ENCODE assay signal across 26 mouse cellular contexts in the genomic region with DNA sequence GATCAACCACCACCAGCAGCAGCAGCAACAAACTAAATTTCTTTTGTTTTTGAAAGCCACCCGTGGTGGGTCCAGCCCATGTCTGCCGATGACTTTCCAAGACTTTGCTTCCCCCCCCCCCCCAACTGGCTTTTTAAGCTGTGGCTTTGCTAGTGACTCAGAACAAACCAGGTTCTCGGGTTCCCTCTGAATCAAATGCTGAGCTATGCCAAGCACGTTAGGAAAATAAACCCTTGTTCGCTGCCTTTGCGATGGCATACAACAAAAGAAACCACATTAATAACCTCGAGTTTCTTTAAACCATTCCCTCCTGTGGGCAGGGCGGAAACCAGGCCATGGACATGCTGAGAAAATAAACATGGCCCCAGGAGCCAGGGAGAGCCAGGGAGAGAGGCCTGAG. TPM values are rescaled to one million over a fixed set of nuclear protein-coding genes. Genes with fewer than 3 reads are reported as not detected.
A peak's percentile ranks its signal among the peaks of the same experiment; 100 is the strongest.
DNase-seq lines count a peak whose midpoint lies in the region; ATAC-seq and TF ChIP-seq lines count a peak whose summit lies in the region.
"Had no signal": no experiment of that assay in that cellular context is flagged by ENCODE, and none has a peak within 500 bp of the region (broad histone marks: within the 10 kb centered on the region; RNA-seq: fewer than 3 reads in every experiment).

No protein-coding gene starts in this region.

- TF ChIP-seq POLR2A in embryonic fibroblast, embryonic 13.5 days (IDR thresholded peaks at IDR 0.05; ENCODE audit: low read depth, low read length): no peak; the same call in 1 of the 2 replicates

- 55% methylated on average over 8 of the region's 8 CpGs for WGBS in embryonic facial prominence, embryonic 10.5 days
- 42% methylated on average over 8 of the region's 8 CpGs for WGBS in limb, embryonic 15.5 days

- peaks cover 70% of the 10 kb centered on the region for H3K79me2 ChIP-seq in C2C12 (ENCODE audit: control insufficient read depth, insufficient read depth)

- no peak for DNase-seq in embryonic facial prominence, embryonic 10.5 days (ENCODE audit: low spot score)
- no peak for DNase-seq in frontal cortex, postnatal 25 days (ENCODE audit: low spot score in 2 of 2)
- no peak for DNase-seq in lung, adult 18-20 months
- no peak for DNase-seq in B cell, adult 2 months
- DNase-seq: adrenal gland, adult 8-10 months; cerebellum, adult 18-20 months; cerebellum, postnatal 25 days; heart, postnatal 10 days; kidney, adult 11 months; liver; lung, postnatal 4 days; retina, postnatal 1 day; right cerebral cortex, postnatal 25 days; thymus, postnatal 25 days had no signal

- H3K27ac ChIP-seq in embryonic facial prominence, embryonic 10.5 days (replicated peaks): peak overlapping the region; percentile 57; the same call in 1 of the 2 replicates
- H3K27ac ChIP-seq in embryonic fibroblast, embryonic 13.5 days (ENCODE audit: insufficient read depth, low read length): peak overlapping the region; percentile 91
- H3K27ac ChIP-seq in limb, embryonic 15.5 days: no peak overlapping the region
- H3K27ac ChIP-seq: forebrain, embryonic 13.5 days; hindbrain, embryonic 12.5 days; kidney, postnatal 0 days; layer of hippocampus, adult 2 months; liver, embryonic 15.5 days; midbrain, embryonic 15.5 days; neural tube, embryonic 13.5 days had no signal

- no peak for TF ChIP-seq CTCF in C2C12 (IDR thresholded peaks at IDR 0.05; ENCODE audit: control insufficient read depth, insufficient read depth, insufficient read length)
- TF ChIP-seq CTCF in embryonic fibroblast, embryonic 13.5 days (IDR thresholded peaks at IDR 0.05; ENCODE audit: borderline replicate concordance, insufficient read depth, low read length): no peak

- H3K36me3 ChIP-seq in C2C12 (ENCODE audit: control insufficient read depth, insufficient read depth): peaks cover 26% of the 10 kb centered on the region
- H3K36me3 ChIP-seq in embryonic facial prominence, embryonic 10.5 days (replicated peaks): peaks cover 19% of the 10 kb centered on the region
- H3K36me3 ChIP-seq in limb, embryonic 15.5 days: no peaks in the 10 kb centered on the region
- H3K36me3 ChIP-seq: hindbrain, embryonic 12.5 days; liver, embryonic 15.5 days; midbrain, embryonic 15.5 days; neural tube, embryonic 13.5 days had no signal

- H3K4me1 ChIP-seq in embryonic facial prominence, embryonic 10.5 days: peaks cover 88% of the 10 kb centered on the region
- H3K4me1 ChIP-seq in embryonic fibroblast, embryonic 13.5 days (ENCODE audit: control insufficient read depth, insufficient read depth, low read length): peaks cover 11% of the 10 kb centered on the region
- H3K4me1 ChIP-seq in limb, embryonic 15.5 days: peaks cover 69% of the 10 kb centered on the region
- H3K4me1 ChIP-seq: liver, embryonic 15.5 days had no signal

- H3K79me3 ChIP-seq in C2C12 (ENCODE audit: low read depth): peaks cover 42% of the 10 kb centered on the region

- H3K9me3 ChIP-seq in embryonic facial prominence, embryonic 10.5 days: no peaks in the 10 kb centered on the region
- no peaks in the 10 kb centered on the region for H3K9me3 ChIP-seq in limb, embryonic 15.5 days
- H3K9me3 ChIP-seq: forebrain, embryonic 13.5 days; hindbrain, embryonic 12.5 days; liver, embryonic 15.5 days; midbrain, embryonic 15.5 days; neural tube, embryonic 13.5 days had no signal

- no peak overlapping the region for H3K4me3 ChIP-seq in C2C12 (ENCODE audit: insufficient read depth, poor library complexity, severe bottlenecking)
- peak overlapping the region; percentile 88 for H3K4me3 ChIP-seq in embryonic facial prominence, embryonic 10.5 days
- no peak overlapping the region for H3K4me3 ChIP-seq in embryonic fibroblast, embryonic 13.5 days (ENCODE audit: insufficient read depth, low read length)
- H3K4me3 ChIP-seq in limb, embryonic 15.5 days: no peak overlapping the region; the same call in 1 of the 2 replicates
- H3K4me3 ChIP-seq: erythroblast, embryonic 14.5 days; forebrain, embryonic 13.5 days; hindbrain, embryonic 12.5 days; layer of hippocampus, adult 2 months; liver, embryonic 15.5 days; midbrain, embryonic 15.5 days; neural tube, embryonic 13.5 days had no signal

- peak overlapping the region; percentile 76; the same call in 1 of the 2 replicates for H3K4me2 ChIP-seq in limb, embryonic 15.5 days
- H3K4me2 ChIP-seq: forebrain, embryonic 13.5 days; hindbrain, embryonic 12.5 days; liver, embryonic 15.5 days; midbrain, embryonic 15.5 days; neural tube, embryonic 13.5 days had no signal

- no peak overlapping the region for H3K9ac ChIP-seq in limb, embryonic 15.5 days
- H3K9ac ChIP-seq: forebrain, embryonic 13.5 days; hindbrain, embryonic 12.5 days; liver, embryonic 15.5 days; midbrain, embryonic 15.5 days; neural tube, embryonic 13.5 days had no signal

- no peaks in the 10 kb centered on the region for H3K27me3 ChIP-seq in C2C12 (ENCODE audit: control insufficient read depth, insufficient read depth, insufficient read length)
- peaks cover 31% of the 10 kb centered on the region for H3K27me3 ChIP-seq in embryonic facial prominence, embryonic 10.5 days (replicated peaks; ENCODE audit: low read depth, poor library complexity, severe bottlenecking)
- no peaks in the 10 kb centered on the region for H3K27me3 ChIP-seq in limb, embryonic 15.5 days

- ATAC-seq in limb, embryonic 15.5 days (ENCODE audit: insufficient number of reproducible peaks, low FRiP score, low TSS enrichment, low read depth): no peak
- ATAC-seq: CD4-positive, CD25-positive, alpha-beta regulatory T cell, adult 4 months; forebrain, embryonic 13.5 days; midbrain, embryonic 15.5 days had no signal

- no peak overlapping the region for H3ac ChIP-seq in C2C12 (ENCODE audit: control insufficient read depth, insufficient read length, low read depth)

TF ChIP-seq in C2C12, 6 proteins besides CTCF, POLR2A, EP300 and RAD21:
- TF ChIP-seq USF1 (IDR thresholded peaks at IDR 0.05; ENCODE audit: low read depth) (no peak), MYOG (IDR thresholded peaks at IDR 0.05; ENCODE audit: control insufficient read depth, extremely low read depth, insufficient read length) (no peak), MYOD1 (IDR thresholded peaks at IDR 0.05; ENCODE audit: control insufficient read depth, insufficient read length, low read depth) (no peak), CEBPB (IDR thresholded peaks at IDR 0.05; ENCODE audit: low read depth) (no peak), MAX (IDR thresholded peaks at IDR 0.05) (peak; percentile 86), FOSL1 (IDR thresholded peaks at IDR 0.05; ENCODE audit: insufficient read depth, low read length, poor library complexity, severe bottlenecking) (peak; percentile 73)

RNA-seq across cellular contexts. Expression of a gene that starts 13.4 kb away (rescaled TPM):
- 191 TPM for polyA plus RNA-seq in C2C12 (2012; fragmentation: generic; extraction: Trizol)
- 87.6 and 94.6 TPM in 2 replicates for polyA plus RNA-seq in embryonic facial prominence, embryonic 10.5 days (2016; fragmentation: Nextera tagmentation; extraction: Ambion mirVana)
- polyA plus RNA-seq in embryonic fibroblast, embryonic 13.5 days (2011; ENCODE audit: insufficient read length, low read depth, missing spikeins): 130 and 154 TPM in 2 replicates
- polyA plus RNA-seq in limb, embryonic 15.5 days (2015; fragmentation: Nextera tagmentation; extraction: Ambion mirVana): 47.6 and 65.0 TPM in 2 replicates
- polyA plus RNA-seq: CD4-positive, CD25-positive, alpha-beta regulatory T cell, adult 4 months; erythroblast, embryonic 14.5 days; liver, embryonic 15.5 days had no signal

RNA-seq across cellular contexts. Expression of a gene that starts 18.1 kb away (rescaled TPM):
- polyA plus RNA-seq in C2C12 (2012; fragmentation: generic; extraction: Trizol): 69.2 TPM
- 53.9 and 56.0 TPM in 2 replicates for polyA plus RNA-seq in embryonic facial prominence, embryonic 10.5 days (2016; fragmentation: Nextera tagmentation; extraction: Ambion mirVana)
- polyA plus RNA-seq in embryonic fibroblast, embryonic 13.5 days (2011; ENCODE audit: insufficient read length, low read depth, missing spikeins): 20.2 and 26.0 TPM in 2 replicates
- 32.8 and 34.4 TPM in 2 replicates for polyA plus RNA-seq in limb, embryonic 15.5 days (2015; fragmentation: Nextera tagmentation; extraction: Ambion mirVana)

RNA-seq across cellular contexts. Expression of a gene that starts 40.6 kb away (rescaled TPM):
- polyA plus RNA-seq in C2C12 (2012; fragmentation: generic; extraction: Trizol): 64.7 TPM
- 134 and 135 TPM in 2 replicates for polyA plus RNA-seq in embryonic facial prominence, embryonic 10.5 days (2016; fragmentation: Nextera tagmentation; extraction: Ambion mirVana)
- 25.6 and 30.3 TPM in 2 replicates for polyA plus RNA-seq in embryonic fibroblast, embryonic 13.5 days (2011; ENCODE audit: insufficient read length, low read depth, missing spikeins)
- polyA plus RNA-seq in limb, embryonic 15.5 days (2015; fragmentation: Nextera tagmentation; extraction: Ambion mirVana): 86.3 and 89.5 TPM in 2 replicates

RNA-seq across cellular contexts. Expression of a gene that starts 44.7 kb away (rescaled TPM):
- polyA plus RNA-seq in C2C12 (2012; fragmentation: generic; extraction: Trizol): 0.18 TPM
- polyA plus RNA-seq in embryonic facial prominence, embryonic 10.5 days (2016; fragmentation: Nextera tagmentation; extraction: Ambion mirVana): 2.4 and 3.1 TPM in 2 replicates
- not detected in 2 replicates for polyA plus RNA-seq in embryonic fibroblast, embryonic 13.5 days (2011; ENCODE audit: insufficient read length, low read depth, missing spikeins)
- polyA plus RNA-seq in limb, embryonic 15.5 days (2015; fragmentation: Nextera tagmentation; extraction: Ambion mirVana): 2.4 and 3.1 TPM in 2 replicates
- polyA plus RNA-seq: erythroblast, embryonic 14.5 days; liver, embryonic 15.5 days had no signal
